Mouse (Mus musculus): Measurements from ENCODE around the gene H2afj. TPM values are rescaled to one million over a fixed set of nuclear protein-coding genes. Genes with fewer than 3 reads are reported as not detected.

The H2afj gene
- polyA plus RNA-seq, 1 experiment from 2014 or later: 123 TPM

- WGBS: under 1% methylated on average over 28 of the region's 28 CpGs
- Histone ChIP-seq H3K4me3 (peak overlapping the region; percentile 86), H3K36me3 (peaks cover 15% of the 10 kb centered on the region), H3K27me3 (replicated peaks) (no peaks in the 10 kb centered on the region), H3K27ac (no peak overlapping the region), H3K9ac (peak overlapping the region; percentile 73), H3K9me3 (no peaks in the 10 kb centered on the region), H3K4me2 (replicated peaks) (peak overlapping the region; percentile 93), H3K4me1 (peaks cover 14% of the 10 kb centered on the region)
- peak; percentile 11 for ATAC-seq (ENCODE audit: low FRiP score, low read depth)
Observed at GRCm38 (mm10) chr6:136808631-136809046, 595 bp downstream of the H2afj start.

- Histone ChIP-seq H3K4me1 (peaks cover 14% of the 10 kb centered on the region), H3K9ac (peak overlapping the region; percentile 73), H3K9me3 (no peaks in the 10 kb centered on the region), H3K27me3 (replicated peaks) (no peaks in the 10 kb centered on the region), H3K4me2 (replicated peaks) (peak overlapping the region; percentile 93), H3K27ac (no peak overlapping the region), H3K36me3 (peaks cover 19% of the 10 kb centered on the region), H3K4me3 (peak overlapping the region; percentile 86)
- ATAC-seq (ENCODE audit: low FRiP score, low read depth): no peak
- 41% methylated on average over 14 of the region's 14 CpGs for WGBS
Observed at GRCm38 (mm10) chr6:136809077-136809476, 1.0 kb downstream of the H2afj start.

- Histone ChIP-seq H3K4me3 (no peak overlapping the region), H3K27ac (no peak overlapping the region), H3K9ac (no peak overlapping the region), H3K4me1 (peaks cover 14% of the 10 kb centered on the region), H3K27me3 (replicated peaks) (no peaks in the 10 kb centered on the region), H3K36me3 (peaks cover 25% of the 10 kb centered on the region), H3K4me2 (replicated peaks) (peak overlapping the region; percentile 93), H3K9me3 (no peaks in the 10 kb centered on the region)
- no peak for ATAC-seq (ENCODE audit: low FRiP score, low read depth)
- 82% methylated on average over 13 of the region's 13 CpGs for WGBS
Observed at GRCm38 (mm10) chr6:136809673-136810072, 1.6 kb downstream of the H2afj start.

GRCm38 (mm10) chr6:136811196-136811595 lies 3.2 kb downstream of the H2afj start:
- Histone ChIP-seq H3K9ac (no peak overlapping the region), H3K4me2 (replicated peaks) (no peak overlapping the region), H3K4me3 (no peak overlapping the region), H3K27me3 (replicated peaks) (no peaks in the 10 kb centered on the region), H3K4me1 (peaks cover 10% of the 10 kb centered on the region), H3K27ac (no peak overlapping the region), H3K9me3 (no peaks in the 10 kb centered on the region), H3K36me3 (peaks cover 38% of the 10 kb centered on the region)
- no peak for ATAC-seq (ENCODE audit: low FRiP score, low read depth)
- 90% methylated on average over 10 of the region's 10 CpGs for WGBS

- ATAC-seq (ENCODE audit: low FRiP score, low read depth): no peak
- Histone ChIP-seq H3K27me3 (replicated peaks) (no peaks in the 10 kb centered on the region), H3K4me2 (replicated peaks) (no peak overlapping the region), H3K9me3 (no peaks in the 10 kb centered on the region), H3K4me1 (peaks cover 10% of the 10 kb centered on the region), H3K27ac (no peak overlapping the region), H3K4me3 (no peak overlapping the region), H3K36me3 (peaks cover 56% of the 10 kb centered on the region), H3K9ac (no peak overlapping the region)
- WGBS: 46% methylated on average over 4 of the region's 4 CpGs
Observed at GRCm38 (mm10) chr6:136813117-136813516, 5.1 kb downstream of the H2afj start.

GRCm38 (mm10) chr6:136815381-136815780 lies 7.3 kb downstream of the H2afj start:
- H3K9ac ChIP-seq: no peak overlapping the region
- WGBS: 97% methylated on average over 7 of the region's 7 CpGs
- H3K4me1 ChIP-seq: no peaks in the 10 kb centered on the region
- H3K36me3 ChIP-seq: peaks cover 76% of the 10 kb centered on the region
- H3K9me3 ChIP-seq: no peaks in the 10 kb centered on the region
- H3K27ac ChIP-seq: no peak overlapping the region
- no peak overlapping the region for H3K4me2 ChIP-seq (replicated peaks)
- no peaks in the 10 kb centered on the region for H3K27me3 ChIP-seq (replicated peaks)
- no peak overlapping the region for H3K4me3 ChIP-seq
- no peak for ATAC-seq (ENCODE audit: low FRiP score, low read depth)

- no peak overlapping the region for H3K9ac ChIP-seq
- H3K4me2 ChIP-seq (replicated peaks): no peak overlapping the region
- H3K27ac ChIP-seq: no peak overlapping the region
- peaks cover 90% of the 10 kb centered on the region for H3K36me3 ChIP-seq
- H3K4me3 ChIP-seq: no peak overlapping the region
- no peak for ATAC-seq (ENCODE audit: low FRiP score, low read depth)
- H3K4me1 ChIP-seq: no peaks in the 10 kb centered on the region
- no peaks in the 10 kb centered on the region for H3K27me3 ChIP-seq (replicated peaks)
- H3K9me3 ChIP-seq: no peaks in the 10 kb centered on the region
- 93% methylated on average over 21 of the region's 21 CpGs for WGBS
Observed at GRCm38 (mm10) chr6:136816826-136817225, 8.8 kb downstream of the H2afj start.

- ATAC-seq (ENCODE audit: low FRiP score, low read depth): no peak
- Histone ChIP-seq H3K9ac (no peak overlapping the region), H3K4me2 (replicated peaks) (no peak overlapping the region), H3K4me1 (no peaks in the 10 kb centered on the region), H3K27ac (no peak overlapping the region), H3K36me3 (peaks cover 91% of the 10 kb centered on the region), H3K9me3 (no peaks in the 10 kb centered on the region), H3K27me3 (replicated peaks) (no peaks in the 10 kb centered on the region), H3K4me3 (no peak overlapping the region)
- WGBS: 94% methylated on average over 3 of the region's 3 CpGs
Observed at GRCm38 (mm10) chr6:136817549-136817948, 9.5 kb downstream of the H2afj start.

GRCm38 (mm10) chr6:136820381-136820780 lies 12.3 kb downstream of the H2afj start:
- WGBS: 97% methylated on average over 21 of the region's 21 CpGs
- Histone ChIP-seq H3K9me3 (no peaks in the 10 kb centered on the region), H3K4me2 (replicated peaks) (no peak overlapping the region), H3K9ac (no peak overlapping the region), H3K27ac (no peak overlapping the region), H3K4me1 (no peaks in the 10 kb centered on the region), H3K27me3 (replicated peaks) (no peaks in the 10 kb centered on the region), H3K36me3 (peaks cover 88% of the 10 kb centered on the region), H3K4me3 (no peak overlapping the region)
- no peak for ATAC-seq (ENCODE audit: low FRiP score, low read depth)

GRCm38 (mm10) chr6:136821086-136821485 lies 13.0 kb downstream of the H2afj start:
- Histone ChIP-seq H3K4me1 (no peaks in the 10 kb centered on the region), H3K27me3 (replicated peaks) (no peaks in the 10 kb centered on the region), H3K27ac (no peak overlapping the region), H3K9me3 (no peaks in the 10 kb centered on the region), H3K4me2 (replicated peaks) (no peak overlapping the region), H3K9ac (no peak overlapping the region), H3K36me3 (peaks cover 86% of the 10 kb centered on the region), H3K4me3 (no peak overlapping the region)
- WGBS: 92% methylated on average over 18 of the region's 18 CpGs
- no peak for ATAC-seq (ENCODE audit: low FRiP score, low read depth)

GRCm38 (mm10) chr6:136824987-136825386 lies 16.9 kb downstream of the H2afj start:
- Histone ChIP-seq H3K36me3 (peaks cover 50% of the 10 kb centered on the region), H3K4me3 (no peak overlapping the region), H3K9me3 (no peaks in the 10 kb centered on the region), H3K27me3 (replicated peaks) (no peaks in the 10 kb centered on the region), H3K27ac (no peak overlapping the region), H3K4me2 (replicated peaks) (no peak overlapping the region), H3K4me1 (peaks cover 5% of the 10 kb centered on the region; the same call in 1 of the 2 replicates), H3K9ac (no peak overlapping the region)
- ATAC-seq (ENCODE audit: low FRiP score, low read depth): no peak
- WGBS: 94% methylated on average over 8 of the region's 8 CpGs

GRCm38 (mm10) chr6:136827116-136827515 lies 19.1 kb downstream of the H2afj start:
- ATAC-seq (ENCODE audit: low FRiP score, low read depth): no peak
- Histone ChIP-seq H3K4me3 (peak overlapping the region; percentile 99), H3K27ac (no peak overlapping the region), H3K36me3 (peaks cover 29% of the 10 kb centered on the region), H3K9me3 (no peaks in the 10 kb centered on the region), H3K27me3 (replicated peaks) (no peaks in the 10 kb centered on the region), H3K4me2 (replicated peaks) (peak overlapping the region; percentile 75), H3K4me1 (peaks cover 5% of the 10 kb centered on the region; the same call in 1 of the 2 replicates), H3K9ac (peak overlapping the region; percentile 97)
- 26% methylated on average over 7 of the region's 7 CpGs for WGBS

GRCm38 (mm10) chr6:136827516-136827880 lies 19.5 kb downstream of the H2afj start, which contains the start of gene BC049715:
Gene BC049715, plus strand, starts transcription at chr6:136827626.
- no peaks in the 10 kb centered on the region for H3K27me3 ChIP-seq (replicated peaks)
- peak within 1 kb of the TSS; percentile 97 for H3K9ac ChIP-seq
- peaks cover 25% of the 10 kb centered on the region for H3K36me3 ChIP-seq
- peak within 1 kb of the TSS; percentile 75 for H3K4me2 ChIP-seq (replicated peaks)
- WGBS: under 1% methylated on average over 34 of the region's 34 CpGs
- H3K9me3 ChIP-seq: no peaks in the 10 kb centered on the region
- ATAC-seq (ENCODE audit: low FRiP score, low read depth): no peak
- H3K4me1 ChIP-seq: peaks cover 5% of the 10 kb centered on the region; the same call in 1 of the 2 replicates
- H3K4me3 ChIP-seq: peak within 1 kb of the TSS; percentile 99
- 0 out of 2 replicates have a peak within 1 kb of the TSS, but pooled peaks have one; percentile 42 for H3K27ac ChIP-seq
